Mouse (Mus musculus): ENCODE results near the gene Esrrg.
A peak's percentile ranks its signal among the peaks of the same experiment; 100 is the strongest.

The Esrrg gene

DNA sequence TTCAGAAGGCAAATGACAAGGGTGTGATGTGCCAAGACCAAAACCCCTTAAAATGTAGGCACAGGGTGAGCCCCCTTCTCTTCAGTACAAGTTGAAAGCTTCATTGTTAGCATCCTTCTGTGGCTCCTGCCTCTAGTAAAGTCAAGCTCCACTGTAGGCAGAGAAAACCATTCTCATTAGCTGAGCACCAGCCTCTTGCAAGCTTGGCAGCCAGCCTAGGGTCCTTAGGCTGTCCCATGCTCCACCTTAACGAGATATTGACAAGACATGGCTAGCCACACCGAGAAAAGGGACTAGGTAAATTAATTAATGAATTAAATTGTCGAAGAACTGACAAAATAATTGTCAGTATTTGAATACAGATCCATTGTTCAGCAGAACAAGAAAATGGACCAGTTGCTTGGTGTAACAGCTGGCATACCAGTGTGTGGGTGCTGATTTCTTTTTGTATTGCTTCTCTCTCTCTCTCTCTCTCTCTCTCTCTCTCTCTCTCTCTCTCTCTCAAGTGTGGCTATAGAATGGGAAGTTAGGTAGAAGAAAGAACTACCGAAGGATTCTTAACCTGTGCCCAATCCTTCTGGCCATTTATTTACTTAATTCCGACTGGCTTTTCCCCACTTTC lies 311.7 kb downstream of the Esrrg start:
- DNase-seq: no peak

DNA sequence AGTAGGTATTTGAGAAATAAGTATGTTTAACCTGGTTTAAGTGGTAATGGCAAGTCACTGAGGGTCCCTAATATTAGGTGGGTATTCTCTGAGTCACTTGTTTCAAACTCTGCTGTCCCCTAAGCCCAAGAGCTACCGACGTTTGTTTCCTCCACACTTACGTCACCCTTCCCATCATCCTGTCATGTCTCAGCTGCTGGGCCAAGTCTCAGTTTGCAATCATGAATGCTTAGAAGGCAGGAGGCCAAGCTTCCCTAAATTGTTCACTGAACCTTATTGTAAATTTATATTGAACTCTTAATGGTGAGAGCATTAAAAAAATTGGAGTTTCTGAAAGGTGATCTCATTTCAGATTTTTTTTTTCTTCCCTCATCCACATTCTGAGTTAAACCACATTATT lies 322.6 kb downstream of the Esrrg start:
- no peak for DNase-seq

GRCm38 (mm10) chr1:187938652-187939051 lies 330.1 kb downstream of the Esrrg start:
- peak; percentile 4 for DNase-seq

DNA sequence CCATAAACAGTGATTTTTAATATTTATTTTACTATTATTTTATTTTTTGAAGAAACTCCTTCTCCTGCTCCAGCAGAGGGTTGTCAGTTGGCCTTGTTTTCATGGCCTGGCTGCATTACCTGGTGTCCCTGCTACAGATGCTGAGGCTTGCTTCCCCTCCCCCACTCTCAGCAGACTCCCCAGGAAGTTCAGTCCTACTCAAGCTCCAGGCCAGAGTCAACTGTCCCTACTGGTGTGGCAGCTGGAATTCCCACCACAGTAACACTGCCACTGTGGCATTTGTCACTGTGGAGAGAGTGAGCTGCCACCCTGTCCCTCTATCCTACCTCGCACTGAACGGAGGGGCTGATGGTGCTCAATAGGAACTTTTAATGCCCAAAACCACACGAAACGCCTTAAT lies 330.5 kb downstream of the Esrrg start:
- DNase-seq: peak; percentile 5

- DNase-seq: no peak
Measured at GRCm38 (mm10) chr1:187951506-187951905, 342.9 kb downstream of the Esrrg start.

GRCm38 (mm10) chr1:187956702-187957101 lies 348.1 kb downstream of the Esrrg start:
- DNase-seq: no peak

GRCm38 (mm10) chr1:187959192-187959591 lies 350.6 kb downstream of the Esrrg start:
- DNase-seq: no peak

DNA sequence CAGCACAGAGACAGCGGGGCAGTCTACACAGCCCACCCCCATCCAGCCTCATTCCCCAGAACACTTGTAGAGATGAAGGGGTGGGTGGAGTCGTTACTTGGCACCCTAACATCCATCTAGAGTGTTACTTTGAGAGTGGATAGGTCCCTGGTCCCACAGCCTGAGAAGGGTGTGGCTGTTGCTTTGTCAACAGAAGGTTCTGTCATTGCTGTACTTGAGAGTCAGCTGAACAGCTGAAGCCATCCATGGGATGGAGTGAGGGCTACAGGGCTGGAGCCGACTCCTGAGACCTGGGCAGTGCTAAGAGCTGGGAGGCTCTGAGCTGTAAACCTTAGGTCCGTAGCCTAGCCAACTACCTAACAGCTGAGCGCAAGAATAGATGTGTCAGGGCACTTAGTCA lies 352.9 kb downstream of the Esrrg start:
- DNase-seq: no peak

GRCm38 (mm10) chr1:187964829-187965760 lies 356.5 kb downstream of the Esrrg start:
- DNase-seq: no peak

DNA sequence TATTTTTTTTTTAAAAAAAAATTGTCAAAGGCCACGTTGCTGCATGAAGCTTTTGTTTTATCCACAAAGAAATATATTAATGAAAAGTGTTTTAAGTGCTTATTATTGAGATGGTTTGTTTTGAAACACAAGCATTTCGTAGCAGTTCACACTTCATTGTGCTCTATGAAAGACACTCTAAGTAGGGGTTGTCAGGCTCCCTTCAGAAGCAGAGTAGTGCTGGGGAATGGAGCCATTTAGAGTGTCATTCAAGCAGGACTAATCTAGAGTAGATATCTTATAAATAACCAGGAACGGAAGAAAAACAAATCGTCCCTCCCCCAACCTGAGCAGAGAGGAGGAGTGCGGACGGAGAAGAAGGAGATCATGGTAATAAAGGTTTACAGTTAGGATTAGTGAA lies 357.3 kb downstream of the Esrrg start:
- no peak for DNase-seq

- DNase-seq: no peak
Measured at GRCm38 (mm10) chr1:187968379-187968778, 359.8 kb downstream of the Esrrg start.

- no peak for DNase-seq
Measured at GRCm38 (mm10) chr1:187969491-187969890, 360.9 kb downstream of the Esrrg start.

GRCm38 (mm10) chr1:187974396-187974795 lies 365.8 kb downstream of the Esrrg start:
- peak; percentile 63 for DNase-seq

DNA sequence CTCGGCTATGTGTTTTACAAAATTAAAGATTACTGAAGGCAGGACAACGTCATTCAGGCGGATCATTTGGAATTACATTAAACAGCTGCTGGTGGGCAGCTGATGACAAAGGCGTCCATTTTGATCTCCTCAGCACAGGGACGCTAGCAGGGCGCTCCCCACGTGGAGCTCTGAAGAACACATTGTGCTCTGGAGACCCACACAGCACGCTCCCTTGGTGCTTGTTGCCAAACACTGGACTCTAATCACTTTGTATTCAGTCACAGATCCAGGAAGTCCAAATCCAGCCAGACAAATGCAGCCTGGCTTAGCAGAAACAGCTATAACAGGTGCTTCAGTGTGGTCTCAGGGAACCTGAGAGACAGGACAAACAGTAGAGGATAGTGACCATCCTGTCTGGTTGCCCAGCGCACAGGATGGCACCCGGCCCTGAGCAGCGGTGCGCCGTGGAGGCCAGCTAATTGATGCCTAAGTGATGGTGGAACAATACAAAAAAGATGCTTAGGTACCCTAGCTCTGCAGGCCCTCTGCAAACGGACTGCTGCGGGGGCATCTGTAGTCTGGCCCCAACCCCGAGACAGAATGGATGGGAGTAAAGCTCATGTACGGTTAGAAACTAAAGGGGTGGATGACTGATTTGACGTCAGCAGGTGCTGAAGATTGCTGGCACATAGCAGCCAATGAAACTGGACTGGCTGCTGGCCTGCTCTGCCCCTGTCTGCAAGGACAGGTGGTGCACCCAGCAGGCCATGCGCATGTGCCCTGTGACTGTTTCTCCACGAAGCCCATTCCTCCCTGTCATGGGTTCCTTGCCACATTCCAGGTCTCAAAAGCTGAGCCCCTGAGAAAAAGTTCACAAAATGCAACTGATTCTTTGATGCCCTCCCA lies 367.1 kb downstream of the Esrrg start:
- DNase-seq: no peak

- DNase-seq: no peak
Measured at GRCm38 (mm10) chr1:187976353-187976730, 367.8 kb downstream of the Esrrg start.

DNA sequence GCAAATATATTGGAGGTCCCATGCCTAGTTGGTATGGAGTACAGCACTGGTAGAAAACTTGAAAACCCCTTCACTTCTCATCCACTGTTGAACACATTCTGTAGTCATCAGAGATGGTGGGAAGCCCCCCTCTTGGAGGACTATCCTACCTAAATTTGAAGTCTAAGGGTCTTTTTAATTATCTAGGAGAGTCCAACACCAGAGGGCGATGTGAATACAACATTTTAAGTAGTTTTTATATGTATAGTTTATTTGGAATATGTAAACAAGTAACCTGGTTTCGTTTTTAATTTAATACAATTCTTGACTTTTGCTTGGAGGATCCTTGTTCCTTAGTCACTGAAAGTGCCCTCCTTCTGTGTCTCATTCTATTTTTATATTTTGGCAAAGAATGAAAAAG lies 372.4 kb downstream of the Esrrg start:
- DNase-seq: no peak

DNA sequence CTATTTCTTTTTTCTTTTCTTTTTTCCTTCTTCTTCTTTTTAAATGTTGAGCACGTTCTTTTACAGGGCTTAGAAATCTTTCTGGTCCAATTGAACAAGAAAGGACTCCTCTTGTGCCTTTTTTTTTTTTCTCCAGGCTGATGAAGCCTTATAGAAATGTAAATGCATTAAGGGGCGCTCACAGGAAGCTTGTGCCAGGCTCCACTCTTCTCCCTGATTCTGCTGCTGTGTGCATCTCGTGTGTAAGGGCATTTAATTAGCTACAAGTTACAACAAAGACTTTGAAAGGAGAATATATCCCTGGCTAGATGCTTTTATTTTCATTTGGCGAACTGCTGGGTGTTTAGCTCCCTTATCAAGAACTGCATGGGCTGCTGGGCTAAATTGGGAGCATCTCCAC lies 374.6 kb downstream of the Esrrg start:
- DNase-seq: no peak

GRCm38 (mm10) chr1:187990161-187990560 lies 381.6 kb downstream of the Esrrg start:
- peak; percentile 14 for DNase-seq

GRCm38 (mm10) chr1:187997584-187998338 lies 389.2 kb downstream of the Esrrg start:
- peak; percentile 27 for DNase-seq

DNA sequence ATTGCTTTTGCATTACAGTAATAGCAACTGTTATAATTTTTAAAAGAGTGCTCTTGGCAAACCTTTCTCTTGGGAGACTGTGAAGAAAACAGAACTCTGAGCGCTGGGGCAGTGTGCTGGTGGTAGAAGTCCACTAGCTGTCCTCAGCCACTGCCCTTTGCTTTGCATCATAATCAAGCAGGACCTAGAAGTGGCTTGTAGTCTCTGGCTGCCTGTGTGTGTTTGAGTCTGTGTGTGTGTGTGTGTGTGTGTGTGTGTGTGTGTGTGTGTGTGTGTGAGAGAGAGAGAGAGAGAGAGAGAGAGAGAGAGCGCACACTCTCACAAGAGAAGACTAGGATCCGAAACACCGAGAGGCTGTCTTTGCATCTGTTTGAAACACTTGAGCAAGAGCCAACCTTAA lies 390.5 kb downstream of the Esrrg start:
- DNase-seq: no peak

GRCm38 (mm10) chr1:188000189-188000588 lies 391.6 kb downstream of the Esrrg start:
- no peak for DNase-seq

- DNase-seq: no peak
Measured at GRCm38 (mm10) chr1:188006820-188007491, 398.4 kb downstream of the Esrrg start.

All from lung, postnatal 10 days (tissue).